Mouse (Mus musculus): ENCODE results near the gene Thoc6.

Gene Thoc6

GRCm38 (mm10) chr17:23627813-23628212, 45.9 kb downstream of the Thoc6 start:
- no peak for DNase-seq

DNA sequence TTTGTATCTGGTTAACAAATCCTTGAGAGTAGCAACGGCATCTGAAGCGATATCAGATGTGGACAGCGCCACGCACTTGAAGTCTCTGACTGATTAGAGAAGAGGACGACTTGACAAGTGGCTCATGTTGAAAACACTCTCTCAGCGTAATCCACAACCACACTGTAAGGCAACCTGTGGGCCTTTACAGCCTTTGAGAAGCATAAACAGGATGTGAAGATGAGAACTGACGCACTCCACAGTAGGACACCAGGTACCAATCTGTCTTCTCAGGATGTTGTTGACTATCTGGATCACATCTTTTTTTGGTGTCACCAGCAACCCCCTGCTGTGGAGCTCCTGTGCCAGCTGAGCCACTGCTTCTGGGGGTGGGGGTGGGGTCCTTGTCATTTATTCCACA, 53.3 kb downstream of the Thoc6 start:
- DNase-seq, result no peak

Data from spleen, adult 18-20 months (tissue).